Mouse (Mus musculus): ENCODE results near the gene Apbb1.

The Apbb1 gene

DNA sequence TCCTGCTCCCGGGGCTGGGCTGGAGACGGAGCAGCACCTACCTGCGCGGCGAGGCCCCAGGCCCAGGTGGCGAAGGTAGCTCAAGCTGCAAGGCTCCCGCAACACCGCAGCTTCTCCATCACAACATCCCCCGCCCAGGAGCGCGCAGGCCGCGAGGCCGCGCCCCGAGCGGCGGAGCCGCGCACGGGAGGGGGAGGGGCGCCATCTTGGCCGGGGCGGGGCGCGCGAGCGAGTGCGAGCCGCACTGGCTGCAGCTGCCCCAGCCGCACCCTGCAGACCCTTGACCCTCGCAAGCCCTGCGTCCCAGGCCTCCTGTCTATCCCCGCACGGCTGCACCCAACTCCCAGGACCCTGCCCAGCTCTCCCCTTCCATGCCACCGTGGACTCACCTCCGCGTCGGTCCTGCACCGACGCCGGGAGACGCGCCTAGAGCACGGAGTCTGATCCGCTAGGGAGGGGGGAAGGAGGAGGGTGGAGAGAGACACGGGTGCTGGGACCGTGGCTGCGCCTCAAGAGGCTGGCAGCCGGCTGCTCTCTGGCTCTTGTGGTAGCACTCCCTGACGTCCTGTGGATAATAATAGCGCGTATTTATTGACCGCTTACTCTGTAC is at the start of gene Apbb1:
TSS of gene Apbb1 (minus strand) at position 560 of the 610 bp plus-strand sequence.
- peak; percentile 91 for DNase-seq

DNA sequence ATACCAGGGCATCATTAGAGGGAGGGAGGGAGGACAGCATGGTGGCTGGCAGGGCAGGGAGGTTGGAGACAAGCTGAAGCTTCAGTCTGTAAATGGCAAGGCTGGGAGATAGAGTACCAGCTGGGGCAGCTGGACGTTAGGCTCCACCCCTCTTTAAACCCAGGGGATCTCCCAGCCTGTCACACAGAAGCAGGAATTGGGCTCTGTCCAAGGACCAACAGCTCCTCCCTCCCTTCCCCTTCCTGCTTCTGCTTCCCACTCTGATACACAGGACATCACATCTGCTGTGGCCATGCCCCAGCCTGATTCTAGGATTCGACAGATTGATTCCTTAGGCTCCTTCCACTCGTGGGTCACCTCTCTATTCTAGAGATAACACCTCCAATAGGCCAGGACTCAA is 47.2 kb upstream of the Apbb1 start:
- peak; percentile 27 for DNase-seq

DNA sequence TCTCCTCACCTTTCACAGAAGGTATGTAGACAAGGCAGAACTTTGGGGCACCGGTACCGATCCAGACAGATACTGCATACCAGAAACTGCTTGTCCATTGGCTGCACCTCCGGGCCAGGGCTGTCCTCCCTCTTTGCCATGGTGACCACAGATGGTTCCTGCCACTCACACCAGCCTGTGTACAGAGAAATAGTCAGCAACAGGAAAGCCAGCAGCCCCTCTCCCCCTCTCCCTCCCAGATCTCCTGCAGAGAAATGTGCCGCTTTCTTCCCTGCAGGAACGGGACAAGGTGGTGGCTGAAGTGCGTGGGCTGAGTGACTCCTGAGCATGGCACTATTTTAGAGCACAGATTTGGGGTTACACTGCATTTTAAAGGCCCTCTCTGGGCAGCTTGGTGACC is 43.9 kb upstream of the Apbb1 start:
- no peak for DNase-seq

DNA sequence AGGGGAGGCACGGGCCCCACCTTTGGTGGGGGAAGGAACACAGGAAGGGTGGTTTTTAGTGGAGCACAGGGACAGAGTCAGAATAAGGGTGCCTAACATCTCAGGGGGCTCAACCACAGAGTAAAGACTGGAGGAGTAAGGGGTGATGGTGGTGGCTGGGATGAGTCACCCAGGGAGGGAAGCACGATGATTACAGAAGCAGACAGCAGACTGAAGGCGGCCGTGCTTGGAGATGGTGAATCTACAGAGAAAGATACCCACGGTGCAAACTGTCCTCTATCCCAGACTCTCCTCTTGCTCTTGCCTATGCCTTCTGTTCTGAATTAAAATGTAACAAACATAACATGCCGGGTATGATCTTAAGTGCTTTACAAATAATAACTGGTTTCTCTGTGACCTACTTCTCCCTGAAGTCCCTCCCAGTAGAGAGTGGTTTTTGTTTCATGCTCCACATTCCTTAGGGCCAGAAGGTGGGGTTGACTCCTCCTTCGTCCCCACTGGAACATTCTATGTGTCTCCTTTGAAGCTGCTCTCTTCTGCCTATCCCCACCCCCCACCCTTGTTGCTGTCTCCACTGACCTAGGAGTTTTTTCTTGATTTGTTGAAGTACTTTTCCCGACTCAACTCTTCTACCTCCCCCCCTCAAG is 40.3 kb upstream of the Apbb1 start:
- no peak for DNase-seq

DNA sequence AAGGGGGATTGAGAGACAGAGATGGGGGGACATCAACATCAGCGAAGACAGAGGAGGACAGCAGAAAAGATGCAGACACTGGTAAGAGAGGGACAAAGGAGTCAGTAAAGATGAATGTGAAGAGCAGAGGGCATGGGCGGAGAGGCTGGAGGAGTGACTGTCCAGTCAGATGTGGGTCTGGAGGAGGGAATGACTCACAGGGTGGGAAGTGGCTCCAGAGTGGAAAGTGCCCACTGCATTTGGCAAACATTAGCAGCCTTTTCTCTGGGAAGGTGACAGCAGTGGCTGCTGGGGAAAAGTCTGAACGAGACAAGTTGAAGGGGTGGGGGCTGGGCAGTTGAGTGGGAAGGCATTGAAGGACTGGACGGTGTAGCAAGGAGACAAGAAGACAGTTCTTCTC is 39.6 kb upstream of the Apbb1 start:
- no peak for DNase-seq

DNA sequence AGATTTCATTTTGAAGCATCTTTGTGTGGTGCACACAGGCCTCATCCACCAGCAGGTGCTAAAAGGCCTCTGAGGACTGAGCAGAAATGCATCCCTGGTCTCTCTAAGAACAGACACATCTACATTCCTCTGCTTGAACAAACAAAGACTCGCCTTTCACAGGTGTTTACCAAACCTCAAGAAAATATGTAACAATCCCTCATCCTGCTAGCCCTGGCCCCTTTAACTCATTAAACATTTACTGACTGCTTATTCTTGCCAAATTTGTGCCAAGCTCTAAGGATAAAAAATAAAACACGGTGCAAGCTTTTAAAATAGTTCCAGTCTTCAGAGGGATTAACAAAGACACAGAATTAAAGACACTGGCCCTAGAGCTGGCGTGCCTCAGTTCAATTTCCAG is 38.2 kb upstream of the Apbb1 start:
- DNase-seq: no peak

DNA sequence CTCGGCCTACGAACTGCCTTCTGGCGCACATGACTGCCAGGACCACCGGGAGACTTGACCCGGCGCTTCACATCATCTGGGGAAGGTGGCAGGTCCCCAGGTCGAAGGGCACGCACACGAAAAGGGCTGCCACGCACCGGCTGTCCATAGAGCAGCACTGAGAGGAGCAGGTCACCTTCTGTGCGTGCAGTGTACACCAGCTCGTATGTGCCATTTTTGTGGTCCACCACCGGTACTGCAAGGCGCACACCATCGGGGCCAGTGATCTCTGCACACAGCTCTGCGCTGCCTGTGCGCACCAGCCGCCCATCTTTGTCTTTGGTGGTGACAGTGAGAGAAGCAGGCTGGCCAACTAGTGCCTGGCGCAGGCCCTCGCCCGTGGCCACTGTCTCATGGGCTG is 36.4 kb upstream of the Apbb1 start:
- no peak for DNase-seq

DNA sequence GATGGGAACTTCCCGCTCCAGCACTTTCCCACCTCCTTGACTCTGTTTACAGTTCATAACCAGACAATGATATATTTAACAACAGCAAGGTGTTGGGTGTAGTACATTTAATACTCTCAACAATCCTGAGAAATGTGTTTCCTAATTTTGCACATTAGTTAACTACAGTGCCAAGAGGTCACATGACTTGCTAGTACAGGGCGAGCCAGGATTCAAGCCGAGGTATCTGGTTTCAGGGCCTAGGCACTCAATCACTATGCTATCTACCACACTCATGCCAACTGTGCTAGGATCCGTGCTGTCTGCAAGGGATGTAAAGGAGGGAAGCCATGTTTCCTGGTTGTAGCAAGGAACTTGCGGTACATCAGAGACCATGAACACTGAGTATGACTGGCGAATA is 35.1 kb upstream of the Apbb1 start:
- DNase-seq: no peak

DNA sequence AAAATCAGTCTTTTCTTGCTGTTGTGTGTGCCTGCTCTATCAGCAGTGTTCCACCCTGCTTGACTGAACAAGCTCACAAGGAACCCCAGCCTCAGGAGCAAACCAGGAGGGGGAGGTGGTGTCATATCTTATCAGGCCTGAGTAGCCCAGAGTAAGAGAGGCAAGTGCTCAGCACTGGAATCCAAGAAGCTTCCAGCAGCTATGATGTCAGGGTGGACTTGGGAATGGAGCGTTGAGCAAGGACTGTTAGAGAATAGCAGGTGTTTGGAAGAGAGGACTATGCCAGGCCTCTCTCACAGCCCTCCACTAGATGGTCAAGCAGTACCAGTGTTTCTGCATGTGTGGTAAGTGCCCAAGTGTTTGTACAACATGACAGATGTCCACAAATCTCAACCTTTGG is 34.3 kb upstream of the Apbb1 start:
- no peak for DNase-seq

DNA sequence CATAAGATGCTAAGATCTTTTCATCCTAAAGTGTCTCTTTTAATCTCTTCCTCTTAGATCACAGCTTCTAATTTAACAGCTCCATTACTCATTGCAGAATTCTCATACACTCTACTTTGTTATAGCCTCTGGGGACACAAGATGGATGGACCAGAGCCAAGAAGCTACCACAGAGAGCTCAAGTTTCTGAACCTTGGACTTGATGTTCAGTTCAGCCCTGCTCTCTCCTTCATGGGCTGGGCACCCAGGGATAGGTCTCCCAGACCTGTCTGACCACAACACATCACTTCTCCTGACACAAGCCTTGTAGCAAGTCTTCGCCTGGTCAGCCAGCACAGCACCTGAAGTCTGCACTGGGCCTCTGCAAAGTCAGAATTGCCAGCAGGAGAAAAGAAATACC is 32.9 kb upstream of the Apbb1 start:
- no peak for DNase-seq

DNA sequence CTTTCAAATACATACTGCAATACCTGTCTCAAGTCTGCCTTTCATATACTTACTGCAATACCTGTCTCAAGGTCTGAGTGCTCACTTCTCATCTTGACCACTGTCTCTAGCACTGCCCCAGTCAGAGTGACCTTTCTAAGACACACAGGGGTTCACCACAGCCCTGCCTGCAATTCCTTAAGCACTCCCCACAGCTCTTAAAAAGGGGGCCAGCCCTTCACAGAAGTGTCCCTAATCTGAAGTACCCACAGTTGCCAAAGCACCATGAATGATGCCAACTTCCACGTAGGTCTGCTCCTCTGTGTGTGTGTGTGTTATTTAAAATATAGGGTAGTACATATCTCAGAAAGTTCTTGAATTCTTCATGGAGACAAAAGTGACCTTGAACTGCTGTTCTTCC is 30.3 kb upstream of the Apbb1 start:
- no peak for DNase-seq

DNA sequence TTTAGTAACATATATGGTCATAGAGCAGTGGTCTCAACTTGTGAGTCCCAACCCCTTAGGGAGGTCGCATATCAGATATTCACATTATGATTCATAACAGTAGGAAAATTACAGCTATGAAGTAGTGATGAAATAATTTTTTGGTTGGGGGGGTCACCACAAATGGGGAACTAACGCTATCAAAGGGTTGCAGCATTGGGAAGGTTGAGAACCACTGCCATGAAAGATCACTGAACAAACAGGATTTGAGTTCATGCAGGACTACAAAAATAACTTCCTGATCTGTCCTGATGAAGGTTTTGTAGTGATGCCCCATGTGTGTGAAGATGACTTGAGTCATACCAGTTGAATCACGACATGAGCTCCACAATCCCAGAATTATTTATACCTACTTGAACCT is 27.0 kb upstream of the Apbb1 start:
- no peak for DNase-seq

DNA sequence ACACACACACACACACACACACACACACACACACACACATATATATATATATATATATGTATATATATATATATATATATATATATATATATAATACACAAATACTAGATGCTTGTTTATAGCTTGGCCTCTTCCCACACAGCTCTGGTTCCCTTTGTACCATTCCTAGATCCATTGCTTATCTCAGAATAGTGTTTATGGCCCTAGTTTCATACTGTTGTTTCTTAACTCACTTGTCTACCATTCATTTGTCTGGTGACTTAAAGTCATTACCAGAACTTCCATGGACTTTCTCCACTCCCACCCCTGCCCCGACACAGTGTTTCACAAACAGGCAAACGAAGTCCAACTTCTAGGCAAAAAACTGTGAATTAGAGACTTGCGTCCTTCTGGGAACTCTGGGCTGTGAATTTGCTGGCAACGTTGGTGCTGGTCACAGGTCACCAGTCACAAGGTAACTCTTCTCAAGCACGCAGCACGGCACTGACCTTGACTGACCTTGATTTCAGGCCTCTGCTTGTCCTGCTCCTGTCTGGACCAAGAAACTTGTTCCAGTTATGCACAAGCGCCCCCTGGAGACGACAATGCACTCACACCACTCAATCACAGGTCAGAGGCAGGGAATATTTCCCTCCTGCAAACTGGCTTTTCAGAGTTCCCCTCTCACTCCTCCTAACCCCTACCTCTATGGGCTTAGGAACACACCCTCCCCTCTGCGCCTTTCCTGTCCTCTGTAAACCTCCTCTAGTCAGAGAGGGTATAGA is 21.6 kb upstream of the Apbb1 start:
- DNase-seq: peak; percentile 83

DNA sequence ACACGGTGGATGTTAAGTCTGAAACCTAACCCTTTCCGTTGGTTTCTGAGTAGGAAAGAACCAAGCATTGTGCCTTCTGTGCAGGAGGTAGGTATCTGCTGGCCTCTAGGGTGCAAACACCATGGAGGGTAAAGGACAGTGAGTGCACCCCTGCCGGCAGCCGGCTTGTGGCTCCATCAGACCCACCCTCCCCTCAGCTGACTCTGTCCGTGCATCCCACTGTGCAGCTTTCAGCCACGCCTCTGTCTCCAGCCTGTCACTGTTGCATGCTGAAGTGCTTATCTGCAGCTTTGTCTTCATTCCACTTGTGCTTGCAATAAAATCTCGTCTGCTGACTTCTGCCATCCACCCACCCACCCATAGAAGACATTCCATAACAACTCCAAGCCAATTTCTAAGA is 8.6 kb upstream of the Apbb1 start:
- no peak for DNase-seq

DNA sequence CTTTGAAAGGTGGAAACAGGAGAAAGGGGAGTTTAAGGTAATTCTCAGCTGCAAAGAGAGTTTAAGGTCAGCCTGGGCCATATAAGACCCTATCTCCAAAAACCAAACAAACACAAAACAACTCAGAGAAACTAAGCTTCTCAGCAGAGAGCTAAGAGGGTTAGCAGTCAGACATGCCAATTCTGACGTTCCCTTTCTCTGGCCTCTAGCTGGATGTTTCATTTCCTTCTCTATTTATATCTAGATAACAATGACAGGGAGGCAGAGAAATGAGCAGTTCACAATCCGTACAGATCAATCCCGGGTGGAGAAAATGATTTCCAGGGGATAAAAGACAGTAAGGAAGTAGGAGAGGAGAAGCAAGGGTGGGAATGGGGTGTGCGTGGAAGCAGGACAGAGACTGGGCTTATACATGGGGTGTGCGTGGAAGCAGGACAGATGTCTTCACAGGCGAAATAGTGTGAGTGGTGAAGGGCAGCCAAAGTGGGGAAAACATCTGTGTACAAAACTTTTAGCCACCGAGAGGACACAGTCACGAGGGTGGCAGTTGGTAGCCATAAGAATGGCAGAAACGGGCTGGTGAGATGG is 7.0 kb upstream of the Apbb1 start:
- DNase-seq: no peak

DNA sequence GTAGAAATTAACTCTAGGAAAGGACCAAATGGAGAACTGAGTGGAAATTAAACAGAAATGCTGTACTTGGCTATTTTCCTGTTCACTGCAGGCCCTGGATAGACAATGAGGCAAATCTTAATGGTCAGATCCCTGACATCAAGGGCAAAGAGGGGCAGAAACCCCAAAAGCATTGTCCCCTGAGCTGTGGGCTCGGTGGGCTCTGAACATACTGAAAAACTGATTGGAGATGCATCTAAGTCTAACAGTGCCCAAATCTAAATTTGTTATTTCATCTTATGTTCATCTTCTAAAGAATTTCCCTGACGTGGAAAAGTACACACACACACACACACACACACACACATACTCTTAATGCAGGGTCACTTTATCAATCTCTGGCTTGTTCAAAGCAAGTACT is 506 bp upstream of the Apbb1 start:
- no peak for DNase-seq

DNA sequence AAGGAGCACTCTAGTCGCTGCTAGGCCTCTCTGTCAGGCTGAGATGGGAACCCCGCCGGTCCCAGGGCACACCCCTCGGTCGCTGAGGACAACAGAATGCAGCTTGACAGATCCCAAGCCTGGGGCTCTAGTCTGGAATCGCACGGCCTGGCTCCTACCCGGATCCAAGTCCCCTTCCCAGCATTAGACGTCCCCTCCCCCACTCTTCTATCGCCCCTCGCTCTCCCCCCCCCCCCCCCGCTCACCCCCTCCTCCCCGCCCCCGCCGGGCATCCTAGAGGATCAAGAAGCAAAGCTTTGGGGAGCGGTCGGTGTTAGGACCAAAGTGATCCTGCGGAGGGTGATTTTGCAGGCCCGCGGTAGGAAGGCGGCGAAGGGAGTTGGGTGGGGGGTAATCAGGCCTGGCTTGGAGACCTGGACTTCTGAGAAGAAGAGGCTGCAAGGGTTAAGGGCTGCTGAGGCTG is 795 bp downstream of the Apbb1 start:
- DNase-seq: peak; percentile 73

DNA sequence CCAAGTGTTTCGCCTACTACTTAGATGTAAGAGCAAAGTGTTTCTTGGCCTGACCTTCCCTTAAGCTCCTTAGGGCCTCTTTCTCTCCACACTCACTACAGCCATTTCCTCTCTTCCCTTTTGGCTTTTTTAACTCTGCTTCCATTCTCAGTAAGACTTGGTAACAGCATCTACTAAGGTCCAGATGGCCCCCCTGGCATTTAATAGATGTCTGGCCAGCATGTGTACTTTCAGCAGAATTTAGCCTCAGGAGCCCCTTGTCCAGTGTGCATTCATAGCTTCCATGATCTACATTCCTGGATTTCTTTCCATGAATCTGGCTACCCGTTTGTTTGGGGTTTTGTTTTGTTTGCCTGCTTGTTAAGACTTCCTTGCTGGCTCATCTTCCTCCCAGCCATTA is 3.0 kb downstream of the Apbb1 start:
- DNase-seq: no peak

DNA sequence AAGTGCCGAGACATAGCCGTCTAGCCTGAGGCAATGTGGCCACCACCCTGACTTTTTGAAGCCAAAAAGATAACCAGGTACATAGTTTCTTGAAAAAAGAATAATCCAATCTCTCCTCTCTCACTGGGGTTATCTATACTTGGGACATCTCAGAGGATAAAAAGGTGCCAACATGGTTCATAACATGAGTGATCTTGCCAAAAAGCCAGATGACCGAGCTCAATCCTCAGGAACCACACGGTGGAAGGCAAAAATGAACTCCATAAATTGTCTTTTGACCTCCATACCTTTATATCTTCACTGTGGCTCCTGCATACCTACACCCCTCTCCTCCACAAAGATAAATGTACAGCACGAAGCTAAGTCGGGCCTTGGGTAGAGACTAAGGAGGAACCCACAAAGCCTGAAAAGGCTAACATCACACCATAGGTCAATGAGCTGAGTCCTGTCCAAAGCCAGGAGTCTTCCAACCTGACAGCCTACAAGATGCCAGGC is 4.0 kb downstream of the Apbb1 start:
- DNase-seq: no peak

DNA sequence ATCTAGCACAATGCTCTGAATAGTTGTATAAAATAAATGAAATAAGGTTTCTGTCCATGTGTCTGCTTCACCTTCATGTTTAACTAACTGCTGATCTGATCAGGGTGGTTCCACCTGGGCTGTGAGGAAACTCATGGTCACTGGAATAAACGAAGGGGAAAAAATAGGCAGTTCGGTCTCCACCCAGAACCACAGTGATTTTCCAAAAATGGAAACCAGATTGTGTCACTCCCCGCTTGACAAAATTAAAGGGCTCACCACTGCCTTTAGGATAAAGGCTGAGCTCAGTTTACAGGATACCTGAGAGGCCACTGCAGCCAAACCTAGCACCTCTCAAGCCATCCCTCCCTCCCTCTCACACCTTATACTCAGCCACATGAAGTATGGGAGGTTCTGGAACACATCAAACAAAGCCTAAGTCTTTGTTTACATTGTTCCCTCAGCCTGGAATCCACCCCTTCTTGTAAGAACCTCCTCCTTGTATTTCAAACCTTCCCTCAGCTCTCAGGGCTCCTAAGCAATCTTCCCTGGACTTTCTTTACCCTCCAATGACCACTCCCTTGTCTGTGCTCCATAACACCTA is 5.2 kb downstream of the Apbb1 start:
- no peak for DNase-seq

DNA sequence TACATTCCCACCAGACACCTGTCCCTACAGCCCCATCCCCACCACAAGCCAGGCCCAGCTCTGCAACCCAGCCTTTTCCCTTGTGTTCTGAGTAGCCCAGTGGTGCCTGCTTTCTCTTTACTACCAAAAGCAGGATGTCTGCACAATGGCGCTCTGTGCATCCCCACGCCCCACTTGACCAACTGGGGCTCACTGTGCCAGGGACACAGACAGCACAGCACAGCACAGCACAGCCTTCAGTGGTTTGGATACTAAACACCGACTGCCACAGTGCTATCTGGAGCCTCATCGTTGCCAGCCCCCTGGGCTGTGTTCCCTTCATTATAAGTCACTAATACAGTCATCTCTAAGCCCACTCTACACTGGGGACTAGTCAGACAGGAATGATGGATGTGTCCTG is 6.9 kb downstream of the Apbb1 start:
- no peak for DNase-seq

DNA sequence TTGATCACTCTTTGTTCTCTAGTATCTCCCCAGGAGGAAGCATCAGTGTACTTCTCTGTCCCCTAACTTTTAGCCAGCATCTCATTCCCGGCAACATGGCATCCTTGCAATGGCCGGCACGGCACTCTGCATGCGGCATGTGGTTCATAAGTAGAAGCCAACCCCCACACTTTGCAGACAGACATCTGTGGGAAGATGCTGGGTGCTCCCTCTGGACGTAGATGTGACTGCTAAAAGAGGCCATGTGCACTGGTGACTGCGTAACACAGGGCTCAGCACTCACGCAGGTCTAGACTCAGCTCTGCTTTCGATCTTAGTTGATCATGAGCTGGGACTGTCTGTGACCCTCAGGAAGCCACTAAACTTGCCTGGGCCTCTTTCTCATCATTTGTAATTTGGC is 8.5 kb downstream of the Apbb1 start:
- DNase-seq: no peak

DNA sequence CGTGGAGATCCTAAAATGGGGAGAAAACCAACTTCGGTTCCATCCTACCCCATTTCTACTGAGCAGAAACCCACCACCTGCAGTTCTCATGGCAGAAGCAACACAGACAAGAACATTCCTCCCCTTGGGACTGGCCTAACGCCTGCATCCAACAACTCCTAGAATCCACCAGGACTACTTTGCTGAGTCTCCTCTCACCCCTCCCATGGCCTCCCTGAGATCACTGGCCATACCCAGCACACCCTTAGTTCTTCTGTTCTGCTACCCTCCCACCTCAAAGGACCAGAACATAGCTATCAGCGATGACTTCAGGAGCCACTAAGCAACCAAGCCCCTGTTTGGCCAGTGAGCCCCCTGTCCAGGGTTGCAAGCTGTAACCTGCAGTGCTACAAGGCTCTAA is 10.7 kb downstream of the Apbb1 start:
- DNase-seq: no peak
